In genomic region chr11:69105227-69105626, GRCm38 (mm10) we compare ENCODE assay signal across 29 mouse cellular contexts. TPM values are rescaled to one million over a fixed set of nuclear protein-coding genes. Genes with fewer than 3 reads are reported as not detected.
DNase-seq lines count a peak whose midpoint lies in the region; ATAC-seq and TF ChIP-seq lines count a peak whose summit lies in the region.
"Had no signal": no experiment of that assay in that cellular context is flagged by ENCODE, and none has a peak within 500 bp of the region (broad histone marks: within the 10 kb centered on the region; RNA-seq: fewer than 3 reads in every experiment).

No protein-coding gene starts in this region.

- no peaks in the 10 kb centered on the region for H3K9me3 ChIP-seq in forebrain, embryonic 13.5 days (replicated peaks)
- no peaks in the 10 kb centered on the region for H3K9me3 ChIP-seq in forebrain, embryonic 12.5 days
- H3K9me3 ChIP-seq in hindbrain, embryonic 13.5 days, result no peaks in the 10 kb centered on the region
- H3K9me3 ChIP-seq in hindbrain, postnatal 0 days (ENCODE audit: low read length), result no peaks in the 10 kb centered on the region
- H3K9me3 ChIP-seq: embryonic facial prominence, embryonic 10.5 days; embryonic facial prominence, embryonic 15.5 days; forebrain, embryonic 15.5 days; heart, embryonic 10.5 days; hindbrain, embryonic 10.5 days; intestine, embryonic 15.5 days; liver, embryonic 15.5 days; lung, embryonic 15.5 days; midbrain, embryonic 10.5 days had no signal

- no peak overlapping the region for H3K4me3 ChIP-seq in forebrain, embryonic 13.5 days
- H3K4me3 ChIP-seq in forebrain, embryonic 12.5 days (replicated peaks), result no peak overlapping the region
- H3K4me3 ChIP-seq in hindbrain, embryonic 13.5 days, result no peak overlapping the region
- no peak overlapping the region for H3K4me3 ChIP-seq in hindbrain, postnatal 0 days (ENCODE audit: low read length)
- H3K4me3 ChIP-seq in testis, adult 2 months (ENCODE audit: control insufficient read depth, low read depth, low read length), result peak overlapping the region; percentile 62
- H3K4me3 ChIP-seq: embryonic facial prominence, embryonic 15.5 days; forebrain, embryonic 15.5 days; heart, embryonic 10.5 days; intestine, embryonic 15.5 days; liver, embryonic 15.5 days; lung, embryonic 15.5 days had no signal

- H3K27me3 ChIP-seq in forebrain, embryonic 13.5 days, result no peaks in the 10 kb centered on the region
- H3K27me3 ChIP-seq in forebrain, embryonic 12.5 days, result no peaks in the 10 kb centered on the region
- no peaks in the 10 kb centered on the region for H3K27me3 ChIP-seq in hindbrain, embryonic 13.5 days
- H3K27me3 ChIP-seq in hindbrain, postnatal 0 days (ENCODE audit: insufficient read depth, low read length), result no peaks in the 10 kb centered on the region
- no peaks in the 10 kb centered on the region for H3K27me3 ChIP-seq in testis, adult 2 months (ENCODE audit: control insufficient read depth, insufficient read depth, low read length)
- H3K27me3 ChIP-seq: embryonic facial prominence, embryonic 15.5 days; forebrain, embryonic 15.5 days; intestine, embryonic 15.5 days; liver, embryonic 15.5 days; lung, embryonic 15.5 days had no signal

- H3K9ac ChIP-seq in forebrain, embryonic 13.5 days, result peak overlapping the region; percentile 26; the same call in 1 of the 2 replicates
- no peak overlapping the region for H3K9ac ChIP-seq in forebrain, embryonic 12.5 days
- 0 out of 2 replicates have a peak overlapping the region, but pooled peaks have one; percentile 24 for H3K9ac ChIP-seq in hindbrain, embryonic 13.5 days
- no peak overlapping the region for H3K9ac ChIP-seq in hindbrain, postnatal 0 days (replicated peaks; ENCODE audit: low read length)
- H3K9ac ChIP-seq: embryonic facial prominence, embryonic 15.5 days; forebrain, embryonic 15.5 days; intestine, embryonic 15.5 days; liver, embryonic 15.5 days; lung, embryonic 15.5 days had no signal

- H3K27ac ChIP-seq in forebrain, embryonic 13.5 days, result no peak overlapping the region
- H3K27ac ChIP-seq in forebrain, embryonic 12.5 days, result no peak overlapping the region
- H3K27ac ChIP-seq in hindbrain, embryonic 13.5 days, result no peak overlapping the region
- no peak overlapping the region for H3K27ac ChIP-seq in hindbrain, postnatal 0 days
- H3K27ac ChIP-seq in testis, adult 2 months (ENCODE audit: control insufficient read depth, insufficient read depth, low read depth, low read length), result no peak overlapping the region
- H3K27ac ChIP-seq: embryonic facial prominence, embryonic 10.5 days; embryonic facial prominence, embryonic 15.5 days; forebrain, embryonic 15.5 days; heart, embryonic 10.5 days; hindbrain, embryonic 10.5 days; intestine, embryonic 15.5 days; kidney, postnatal 0 days; liver, embryonic 15.5 days; lung, embryonic 15.5 days; midbrain, embryonic 10.5 days had no signal

- H3K4me2 ChIP-seq in forebrain, embryonic 13.5 days, result no peak overlapping the region
- H3K4me2 ChIP-seq in forebrain, embryonic 12.5 days, result no peak overlapping the region
- H3K4me2 ChIP-seq in hindbrain, embryonic 13.5 days, result no peak overlapping the region
- no peak overlapping the region for H3K4me2 ChIP-seq in hindbrain, postnatal 0 days (ENCODE audit: low read depth, low read length)
- H3K4me2 ChIP-seq: embryonic facial prominence, embryonic 15.5 days; forebrain, embryonic 15.5 days; intestine, embryonic 15.5 days; liver, embryonic 15.5 days; lung, embryonic 15.5 days had no signal

- no peak for TF ChIP-seq CTCF in hindbrain, postnatal 0 days (IDR thresholded peaks at IDR 0.05; ENCODE audit: low read depth)
- TF ChIP-seq CTCF in testis, adult 2 months (IDR thresholded peaks at IDR 0.05; ENCODE audit: control insufficient read depth, insufficient read depth, insufficient replicate concordance, low read depth, low read length), result no peak

- DNase-seq in hindbrain, postnatal 0 days (ENCODE audit: low spot score), result no peak
- DNase-seq in testis, postnatal 14 days (ENCODE audit: low spot score), result no peak
- DNase-seq: adrenal gland, postnatal 25 days; heart, postnatal 10 days; kidney, adult 2 months; kidney, postnatal 4 days; left cerebral cortex, postnatal 4 days; liver; thymus, postnatal 4 days had no signal

- peaks cover 9% of the 10 kb centered on the region for H3K4me1 ChIP-seq in forebrain, embryonic 13.5 days
- H3K4me1 ChIP-seq in forebrain, embryonic 12.5 days, result peaks cover 11% of the 10 kb centered on the region
- H3K4me1 ChIP-seq in hindbrain, embryonic 13.5 days (replicated peaks), result peaks cover 10% of the 10 kb centered on the region
- peaks cover 4% of the 10 kb centered on the region; the same call in 1 of the 2 replicates for H3K4me1 ChIP-seq in hindbrain, postnatal 0 days (ENCODE audit: insufficient read depth, low read length)
- peaks cover 4% of the 10 kb centered on the region for H3K4me1 ChIP-seq in testis, adult 2 months (ENCODE audit: control insufficient read depth, insufficient read depth, low read length)

- WGBS in forebrain, embryonic 13.5 days, result 93% methylated on average over 6 of the region's 6 CpGs
- WGBS in forebrain, embryonic 12.5 days, result 93% methylated on average over 6 of the region's 6 CpGs
- 88% methylated on average over 6 of the region's 6 CpGs for WGBS in hindbrain, embryonic 13.5 days
- WGBS in hindbrain, postnatal 0 days, result 93% methylated on average over 6 of the region's 6 CpGs

- no peak for TF ChIP-seq POLR2A in testis, adult 2 months (IDR thresholded peaks at IDR 0.05; ENCODE audit: control insufficient read depth, low read depth, low read length)

- peaks cover 91% of the 10 kb centered on the region for H3K36me3 ChIP-seq in forebrain, embryonic 13.5 days (ENCODE audit: poor library complexity, severe bottlenecking)
- peaks cover 89% of the 10 kb centered on the region for H3K36me3 ChIP-seq in forebrain, embryonic 12.5 days (replicated peaks)
- H3K36me3 ChIP-seq in hindbrain, embryonic 13.5 days, result peaks cover 90% of the 10 kb centered on the region
- H3K36me3 ChIP-seq in hindbrain, postnatal 0 days (ENCODE audit: insufficient read depth, low read length), result peaks cover 89% of the 10 kb centered on the region
- peaks cover 8% of the 10 kb centered on the region for H3K36me3 ChIP-seq in testis, adult 2 months (ENCODE audit: control insufficient read depth, insufficient read depth, low read length)

- ATAC-seq in forebrain, embryonic 13.5 days, result no peak
- no peak for ATAC-seq in forebrain, embryonic 12.5 days (ENCODE audit: low FRiP score)
- no peak for ATAC-seq in hindbrain, embryonic 13.5 days (ENCODE audit: low FRiP score)
- ATAC-seq in hindbrain, postnatal 0 days, result no peak
- no peak for ATAC-seq in monocyte, adult 5-6 weeks (replicated peaks; ENCODE audit: insufficient number of reproducible peaks, low FRiP score, low TSS enrichment, poor library complexity, severe bottlenecking)
- ATAC-seq: CD4-positive, CD25-positive, alpha-beta regulatory T cell, adult 4 months; forebrain, embryonic 15.5 days; hindbrain, embryonic 16.5 days; intestine, embryonic 15.5 days; midbrain, embryonic 16.5 days had no signal

RNA-seq across cellular contexts. Expression of gene Per1, which starts 10.2 kb away (rescaled TPM):
- 6.0 and 6.4 TPM in 2 replicates for polyA plus RNA-seq in forebrain, embryonic 13.5 days (2015; fragmentation: Nextera tagmentation; extraction: Ambion mirVana)
- polyA plus RNA-seq in forebrain, embryonic 12.5 days (2016; fragmentation: Nextera tagmentation; extraction: Ambion mirVana), result 7.8 and 12.3 TPM in 2 replicates
- polyA plus RNA-seq in hindbrain, embryonic 13.5 days (2015; fragmentation: Nextera tagmentation; extraction: Ambion mirVana), result 7.4 and 9.4 TPM in 2 replicates
- total RNA-seq in hindbrain, postnatal 0 days (2014; rRNA removed), result 24.4 and 27.1 TPM in 2 replicates
- polyA plus RNA-seq in hindbrain, postnatal 0 days (2015; fragmentation: Nextera tagmentation; extraction: Ambion mirVana), result 11.9 and 15.9 TPM in 2 replicates
- polyA plus RNA-seq in testis, adult 2 months (2012; rRNA removed), result 103 and 106 TPM in 2 replicates
- 44.9 to 89.7 TPM (median 81.1 TPM) in 3 replicates for total RNA-seq in monocyte, adult 5-6 weeks (2017)

RNA-seq across cellular contexts. Expression of gene Hes7, which starts 15.0 kb away (rescaled TPM):
- polyA plus RNA-seq in forebrain, embryonic 13.5 days (2015; fragmentation: Nextera tagmentation; extraction: Ambion mirVana), result 0.12 and 0.21 TPM in 2 replicates
- 0.31 and 0.43 TPM in 2 replicates for polyA plus RNA-seq in forebrain, embryonic 12.5 days (2016; fragmentation: Nextera tagmentation; extraction: Ambion mirVana)
- 0.26 and 0.35 TPM in 2 replicates for polyA plus RNA-seq in hindbrain, embryonic 13.5 days (2015; fragmentation: Nextera tagmentation; extraction: Ambion mirVana)
- 1.4 and 2.5 TPM in 2 replicates for total RNA-seq in hindbrain, postnatal 0 days (2014; rRNA removed)
- 1.3 and 1.9 TPM in 2 replicates for polyA plus RNA-seq in hindbrain, postnatal 0 days (2015; fragmentation: Nextera tagmentation; extraction: Ambion mirVana)
- polyA plus RNA-seq in testis, adult 2 months (2012; rRNA removed), result 0.17 TPM in 2 replicates
- 0.49 TPM in 1 of 3 replicates, not detected in the others for total RNA-seq in monocyte, adult 5-6 weeks (2017)
- total RNA-seq: adrenal gland, postnatal 25 days; gastrocnemius, adult 8-10 months; megakaryocyte progenitor cell, adult 5-6 weeks had no signal
- polyA plus RNA-seq: CD4-positive, CD25-positive, alpha-beta regulatory T cell, adult 4 months had no signal

RNA-seq across cellular contexts. Expression of gene Vamp2, which starts 16.9 kb away (rescaled TPM):
- polyA plus RNA-seq in forebrain, embryonic 13.5 days (2015; fragmentation: Nextera tagmentation; extraction: Ambion mirVana), result 110 and 124 TPM in 2 replicates
- polyA plus RNA-seq in forebrain, embryonic 12.5 days (2016; fragmentation: Nextera tagmentation; extraction: Ambion mirVana), result 103 and 121 TPM in 2 replicates
- polyA plus RNA-seq in hindbrain, embryonic 13.5 days (2015; fragmentation: Nextera tagmentation; extraction: Ambion mirVana), result 217 and 227 TPM in 2 replicates
- 146 and 148 TPM in 2 replicates for total RNA-seq in hindbrain, postnatal 0 days (2014; rRNA removed)
- polyA plus RNA-seq in hindbrain, postnatal 0 days (2015; fragmentation: Nextera tagmentation; extraction: Ambion mirVana), result 417 and 489 TPM in 2 replicates
- polyA plus RNA-seq in testis, adult 2 months (2012; rRNA removed), result 36.3 and 43.1 TPM in 2 replicates
- 13.1 to 89.9 TPM (median 23.6 TPM) in 3 replicates for total RNA-seq in monocyte, adult 5-6 weeks (2017)

RNA-seq across cellular contexts. Expression of gene 9130213A22Rik, which starts 17.2 kb away (rescaled TPM):
- polyA plus RNA-seq in forebrain, embryonic 13.5 days (2015; fragmentation: Nextera tagmentation; extraction: Ambion mirVana), result 0.21 and 0.34 TPM in 2 replicates
- 0.11 TPM in 1 of 2 replicates, not detected in the other for polyA plus RNA-seq in forebrain, embryonic 12.5 days (2016; fragmentation: Nextera tagmentation; extraction: Ambion mirVana)
- 0.13 and 0.25 TPM in 2 replicates for polyA plus RNA-seq in hindbrain, embryonic 13.5 days (2015; fragmentation: Nextera tagmentation; extraction: Ambion mirVana)
- total RNA-seq in hindbrain, postnatal 0 days (2014; rRNA removed), result 1.2 and 1.4 TPM in 2 replicates
- 1.0 and 1.2 TPM in 2 replicates for polyA plus RNA-seq in hindbrain, postnatal 0 days (2015; fragmentation: Nextera tagmentation; extraction: Ambion mirVana)
- polyA plus RNA-seq in testis, adult 2 months (2012; rRNA removed), result 0.24 and 0.28 TPM in 2 replicates
- not detected in 3 replicates for total RNA-seq in monocyte, adult 5-6 weeks (2017)
- total RNA-seq: megakaryocyte progenitor cell, adult 5-6 weeks had no signal
- polyA plus RNA-seq: CD4-positive, CD25-positive, alpha-beta regulatory T cell, adult 4 months had no signal

RNA-seq across cellular contexts. Expression of gene Aloxe3, which starts 20.5 kb away (rescaled TPM):
- polyA plus RNA-seq in forebrain, embryonic 13.5 days (2015; fragmentation: Nextera tagmentation; extraction: Ambion mirVana), result 1.5 TPM in 1 of 2 replicates, not detected in the other
- polyA plus RNA-seq in forebrain, embryonic 12.5 days (2016; fragmentation: Nextera tagmentation; extraction: Ambion mirVana), result 0.19 and 0.55 TPM in 2 replicates
- 0.71 and 1.3 TPM in 2 replicates for polyA plus RNA-seq in hindbrain, embryonic 13.5 days (2015; fragmentation: Nextera tagmentation; extraction: Ambion mirVana)
- 12.5 and 14.2 TPM in 2 replicates for total RNA-seq in hindbrain, postnatal 0 days (2014; rRNA removed)
- polyA plus RNA-seq in hindbrain, postnatal 0 days (2015; fragmentation: Nextera tagmentation; extraction: Ambion mirVana), result 13.0 and 13.5 TPM in 2 replicates
- 6.1 and 7.0 TPM in 2 replicates for polyA plus RNA-seq in testis, adult 2 months (2012; rRNA removed)
- 0.32 to 0.57 TPM in 2 of 3 replicates, not detected in the other for total RNA-seq in monocyte, adult 5-6 weeks (2017)
- total RNA-seq: heart, postnatal 10 days; megakaryocyte progenitor cell, adult 5-6 weeks had no signal
- polyA plus RNA-seq: liver, embryonic 15.5 days had no signal

Comparison
In these comparisons a context has a peak if more than half of its experiments do, and no peak if none do; other contexts are left out.
1. H3K9ac ChIP-seq: peak in forebrain, embryonic 13.5 days (single experiment) and hindbrain, embryonic 13.5 days (single experiment); none in forebrain, embryonic 12.5 days (single experiment) and hindbrain, postnatal 0 days (single experiment).